Mouse (Mus musculus) E14TG2a.4 (cell line): ENCODE data around the gene Sos1.

Experiments used
- CTCF ChIP-seq: conservative IDR thresholded peaks from 2 replicates; pipeline ENCODE4 v1.5.1; 2014; ENCODE audit warnings: low read length
- NANOG ChIP-seq: IDR thresholded peaks from 2 replicates; pipeline ENCODE4 v1.6.1; 2014; ENCODE audit warnings: borderline replicate concordance, low read length, mixed read lengths
- POU5F1 ChIP-seq: IDR thresholded peaks from 2 replicates; pipeline ENCODE4 v1.6.1; 2014; ENCODE audit warnings: low read length, borderline replicate concordance

DNA sequence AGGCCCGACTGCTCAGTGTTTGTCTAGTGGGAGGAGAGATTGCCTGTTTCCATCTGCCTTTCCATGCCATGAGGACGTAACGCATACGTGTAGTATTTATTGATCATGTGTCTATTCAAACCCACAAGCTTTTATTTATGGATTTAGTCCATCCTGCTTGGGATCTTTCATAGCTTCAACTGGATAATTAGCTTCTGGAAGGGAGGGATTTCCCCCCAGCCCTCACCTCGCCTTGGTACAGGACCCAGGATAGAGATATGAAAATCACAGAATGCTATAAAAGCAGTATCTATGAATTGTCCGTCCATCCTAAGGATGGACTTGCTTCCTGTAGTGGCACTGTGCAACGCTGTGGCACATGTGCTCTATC, 587 bp upstream of the Sos1 start:
- no peak for TF ChIP-seq NANOG
- TF ChIP-seq CTCF = no peak
- no peak for TF ChIP-seq POU5F1
